Mouse (Mus musculus) hindbrain, embryonic 10.5 days (tissue): ENCODE data around the gene Lhx4. TPM values are rescaled to one million over a fixed set of nuclear protein-coding genes. Genes with fewer than 3 reads are reported as not detected.

Source experiments
- DNase-seq: peaks from one replicate; pipeline ENCODE4 v3.0.0-alpha.2; 2017; ENCODE audit warnings: low spot score
- H3K27ac ChIP-seq: fragments of 300-500 bp; sonication (generic); 2 replicates; pipeline ENCODE4 v1.5.1; 2016; ENCODE audit warnings: mild to moderate bottlenecking, moderate library complexity
- H3K27me3 ChIP-seq: fragments of 300-500 bp; sonication (generic); 2 replicates; pipeline ENCODE4 v1.6.1; 2016; ENCODE audit warnings: mild to moderate bottlenecking; ENCODE audit not compliant: poor library complexity, insufficient read depth, severe bottlenecking
- H3K36me3 ChIP-seq: fragments of 300-500 bp; sonication (generic); 2 replicates; pipeline ENCODE4 v1.6.1; 2016; ENCODE audit warnings: mild to moderate bottlenecking, moderate library complexity
- H3K4me1 ChIP-seq: fragments of 300-500 bp; sonication (generic); replicated peaks from 2 replicates; pipeline ENCODE4 v1.6.1; 2016; ENCODE audit warnings: mild to moderate bottlenecking
- H3K4me3 ChIP-seq: fragments of 300-500 bp; sonication (generic); 2 replicates; pipeline ENCODE4 v1.5.1; 2016; ENCODE audit warnings: mild to moderate bottlenecking, moderate library complexity
- H3K9me3 ChIP-seq: fragments of 300-500 bp; sonication (generic); 2 replicates; pipeline ENCODE4 v1.6.1; 2016; ENCODE audit warnings: mild to moderate bottlenecking, moderate library complexity
- whole genome bisulfite sequencing: fragments of 180-500 bp; shearing (Covaris S2); methylation state at CpG from one replicate; pipeline ENCODE4 v1.1.7; 2016; 5-methylcytosine and 5-hydroxymethylcytosine counted together
- polyA plus RNA-seq: library from polyadenylated mRNA; unstranded; fragments of >200 nt; fragmentation: Nextera tagmentation; extraction: Ambion mirVana; gene quantifications from 2 replicates; pipeline ENCODE4 v1.2.1, GENCODE M21; 2016

Lhx4 gene
- polyA plus RNA-seq, 1 experiment from 2014 or later, result 11.6 TPM

GRCm38 (mm10) chr1:155686816-155687215 is 64.7 kb downstream of the Lhx4 start:
- Histone ChIP-seq H3K4me3 (no peak overlapping the region), H3K4me1 (peaks cover 7% of the 10 kb centered on the region; the same call in 1 of the 2 replicates), H3K36me3 (no peaks in the 10 kb centered on the region), H3K9me3 (no peaks in the 10 kb centered on the region), H3K27me3 (no peaks in the 10 kb centered on the region), H3K27ac (no peak overlapping the region)
- DNase-seq, result no peak
- WGBS, result 89% methylated on average over 15 of the region's 15 CpGs

DNA sequence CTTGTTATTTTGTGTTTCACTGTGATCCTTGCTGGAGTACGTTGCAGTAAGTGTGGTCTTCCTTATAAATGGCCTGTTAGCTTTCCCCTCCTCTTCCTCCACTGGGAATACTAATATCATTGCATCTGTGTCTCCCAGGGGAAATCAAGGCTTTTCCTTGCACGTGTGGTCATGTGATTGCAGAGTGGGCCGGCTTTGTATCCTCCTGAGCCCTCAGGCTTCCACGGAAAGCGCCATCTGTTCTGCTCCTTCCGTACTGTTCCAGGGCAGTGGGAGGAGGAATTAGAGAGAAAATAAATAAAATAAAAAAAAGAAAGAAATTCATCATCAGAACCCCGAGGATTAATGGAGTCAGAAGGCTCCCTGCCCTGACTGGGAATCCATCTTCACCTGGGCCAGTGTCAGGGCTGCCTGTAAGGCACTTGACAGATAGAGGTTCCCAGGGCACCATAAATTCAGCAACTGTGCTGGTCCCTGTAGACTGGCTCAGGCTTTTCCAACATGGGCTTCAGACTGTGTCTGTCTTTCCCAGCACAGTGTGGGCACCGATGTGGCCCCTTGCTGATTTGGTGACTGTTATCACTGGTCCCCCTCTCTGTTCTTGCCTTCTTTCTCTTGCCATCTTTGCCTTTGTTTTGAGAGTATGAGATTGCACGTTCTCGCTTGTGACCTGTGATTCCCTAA is 70.2 kb downstream of the Lhx4 start:
- 68% methylated on average over 10 of the region's 10 CpGs for WGBS
- peaks cover 18% of the 10 kb centered on the region; the same call in 1 of the 2 replicates for H3K4me1 ChIP-seq
- H3K27me3 ChIP-seq, result no peaks in the 10 kb centered on the region
- H3K36me3 ChIP-seq, result no peaks in the 10 kb centered on the region
- peak overlapping the region; percentile 78 for H3K27ac ChIP-seq
- peak; percentile 29 for DNase-seq
- no peak overlapping the region for H3K4me3 ChIP-seq
- no peaks in the 10 kb centered on the region for H3K9me3 ChIP-seq

DNA sequence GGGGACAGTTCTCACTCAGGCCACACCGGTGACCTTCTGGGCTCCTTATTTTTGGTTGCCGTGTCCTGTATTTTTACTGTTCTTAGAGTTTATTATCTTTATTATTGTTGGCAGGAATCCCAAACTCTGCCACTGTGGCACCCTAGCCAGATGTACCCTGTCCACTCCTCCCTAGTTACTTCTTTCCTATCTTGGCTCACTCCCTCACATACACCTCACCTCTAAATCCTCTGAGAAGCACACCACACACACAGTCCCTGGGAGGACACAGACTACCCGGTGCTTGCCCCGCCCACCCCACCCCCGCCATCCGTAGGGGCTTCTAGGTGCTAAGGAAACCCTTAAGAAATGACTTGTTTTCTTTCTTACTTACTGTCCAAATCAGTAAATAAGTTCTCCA is 75.9 kb downstream of the Lhx4 start:
- Histone ChIP-seq H3K4me1 (no peaks in the 10 kb centered on the region), H3K9me3 (no peaks in the 10 kb centered on the region), H3K27me3 (no peaks in the 10 kb centered on the region), H3K4me3 (no peak overlapping the region), H3K36me3 (no peaks in the 10 kb centered on the region), H3K27ac (no peak overlapping the region)
- 92% methylated on average over 6 of the region's 6 CpGs for WGBS
- DNase-seq, result no peak

- H3K36me3 ChIP-seq, result no peaks in the 10 kb centered on the region
- H3K27me3 ChIP-seq, result no peaks in the 10 kb centered on the region
- H3K9me3 ChIP-seq, result no peaks in the 10 kb centered on the region
- WGBS, result 90% methylated on average over 5 of the region's 5 CpGs
- H3K4me1 ChIP-seq, result no peaks in the 10 kb centered on the region
- H3K4me3 ChIP-seq, result no peak overlapping the region
- H3K27ac ChIP-seq, result no peak overlapping the region
- no peak for DNase-seq
Measured at GRCm38 (mm10) chr1:155663994-155664393, 87.5 kb downstream of the Lhx4 start.

DNA sequence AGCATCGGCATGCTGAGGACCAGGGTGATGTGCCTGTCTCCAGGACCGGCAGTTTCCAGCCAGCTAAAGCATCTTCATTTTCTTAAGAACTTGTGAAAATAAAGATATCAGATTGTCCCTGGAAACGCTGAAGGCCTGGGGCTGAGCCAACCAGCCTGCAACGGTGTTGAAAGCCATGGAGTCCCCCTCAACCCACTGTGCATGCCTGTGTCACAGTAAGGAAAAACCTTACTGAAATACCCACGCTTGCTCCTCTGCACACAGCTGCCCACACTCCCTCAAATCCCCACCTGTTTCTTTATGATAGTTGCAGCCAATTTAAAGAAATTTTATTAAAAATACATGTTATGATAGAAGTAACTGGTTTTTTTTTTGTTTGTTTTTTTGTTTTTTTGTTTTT is 95.2 kb downstream of the Lhx4 start:
- no peak for DNase-seq
- WGBS, result 72% methylated on average over 5 of the region's 5 CpGs

GRCm38 (mm10) chr1:155654961-155655360 is 96.5 kb downstream of the Lhx4 start:
- no peak overlapping the region for H3K27ac ChIP-seq

More for the DNA sequence above, 95.2 kb downstream of the Lhx4 start:
- H3K9me3 ChIP-seq, result no peaks in the 10 kb centered on the region
- H3K4me1 ChIP-seq, result no peaks in the 10 kb centered on the region; the same call in 1 of the 2 replicates
- no peak overlapping the region for H3K27ac ChIP-seq
- no peak overlapping the region for H3K4me3 ChIP-seq
- no peaks in the 10 kb centered on the region for H3K36me3 ChIP-seq
- H3K27me3 ChIP-seq, result no peaks in the 10 kb centered on the region

GRCm38 (mm10) chr1:155650121-155650846 is 101.2 kb downstream of the Lhx4 start:
- H3K9me3 ChIP-seq, result no peaks in the 10 kb centered on the region
- H3K27me3 ChIP-seq, result no peaks in the 10 kb centered on the region; the same call in 1 of the 2 replicates
- H3K27ac ChIP-seq, result no peak overlapping the region
- WGBS, result 88% methylated on average over 9 of the region's 9 CpGs
- DNase-seq, result no peak
- H3K36me3 ChIP-seq, result no peaks in the 10 kb centered on the region
- no peak overlapping the region for H3K4me3 ChIP-seq
- peaks cover 4% of the 10 kb centered on the region; the same call in 1 of the 2 replicates for H3K4me1 ChIP-seq

More at GRCm38 (mm10) chr1:155654961-155655360, 96.5 kb downstream of the Lhx4 start:
- no peaks in the 10 kb centered on the region for H3K9me3 ChIP-seq
- 18% methylated on average over 3 of the region's 3 CpGs for WGBS
- H3K4me1 ChIP-seq, result no peaks in the 10 kb centered on the region; the same call in 1 of the 2 replicates
- H3K36me3 ChIP-seq, result no peaks in the 10 kb centered on the region
- no peaks in the 10 kb centered on the region; the same call in 1 of the 2 replicates for H3K27me3 ChIP-seq
- H3K4me3 ChIP-seq, result no peak overlapping the region
- DNase-seq, result no peak

Other genes with a start within 250 kb of the Lhx4 start
- gene Acbd6, start 193.6 kb downstream of the Lhx4 start, polyA plus RNA-seq, result 72.8 and 83.6 TPM in 2 replicates
- gene Qsox1, start 61.2 kb upstream of the Lhx4 start, polyA plus RNA-seq, result 17.9 and 24.4 TPM in 2 replicates
- gene Cep350, start 221.6 kb upstream of the Lhx4 start, polyA plus RNA-seq, result 6.5 and 7.0 TPM in 2 replicates